Mouse (Mus musculus) forebrain, embryonic 16.5 days (tissue): ENCODE measurements around the gene Zfp239. TPM values are rescaled to one million over a fixed set of nuclear protein-coding genes. Genes with fewer than 3 reads are reported as not detected.

Experiments
- ATAC-seq: fragments of 200-750 bp; cut with Nextera tagmentation; 2 replicates; pipeline ENCODE4 v1.8.0; 2017; ENCODE audit warnings: mild to moderate bottlenecking, moderate library complexity
- H3K27ac ChIP-seq: fragments of 300-500 bp; sonication (generic); 2 replicates; pipeline ENCODE4 v1.5.1; 2014; ENCODE audit warnings: low read length, control low read depth
- H3K27me3 ChIP-seq: fragments of 300-500 bp; sonication (generic); replicated peaks from 2 replicates; pipeline ENCODE4 v1.6.1; 2014; ENCODE audit warnings: low read length; ENCODE audit not compliant: control insufficient read depth, insufficient read depth
- H3K36me3 ChIP-seq: fragments of 300-500 bp; sonication (generic); 2 replicates; pipeline ENCODE4 v1.6.1; 2014; ENCODE audit not compliant: control insufficient read depth, insufficient read depth
- H3K4me1 ChIP-seq: fragments of 300-500 bp; sonication (generic); replicated peaks from 2 replicates; pipeline ENCODE4 v1.6.1; 2014; ENCODE audit warnings: low read length; ENCODE audit not compliant: control insufficient read depth, insufficient read depth
- H3K4me2 ChIP-seq: fragments of 300-500 bp; sonication (generic); 2 replicates; pipeline ENCODE4 v1.6.1; 2014; ENCODE audit warnings: mild to moderate bottlenecking, low read length, control low read depth
- H3K4me3 ChIP-seq: fragments of 300-500 bp; sonication (generic); replicated peaks from 2 replicates; pipeline ENCODE4 v1.5.1; 2014; ENCODE audit warnings: mild to moderate bottlenecking, low read length, control low read depth
- H3K9ac ChIP-seq: fragments of 300-500 bp; sonication (generic); replicated peaks from 2 replicates; pipeline ENCODE4 v1.6.1; 2014; ENCODE audit warnings: low read depth, low read length, control low read depth
- H3K9me3 ChIP-seq: fragments of 300-500 bp; sonication (generic); 2 replicates; pipeline ENCODE4 v1.6.1; 2016; ENCODE audit warnings: low read length; ENCODE audit not compliant: control insufficient read depth
- WGBS: fragments of 180-500 bp; shearing (Covaris S2); extraction: QIAGEN DNeasy Blood & Tissue Kit; methylation state at CpG from one replicate; pipeline ENCODE4 v1.1.7; 2014; 5-methylcytosine and 5-hydroxymethylcytosine counted together
- polyA plus RNA-seq: library from polyadenylated mRNA; unstranded; fragments of >200 nt; fragmentation: Nextera tagmentation; extraction: Ambion mirVana; gene quantifications from 2 replicates; pipeline ENCODE4 v1.2.1, GENCODE M21; 2015

The Zfp239 gene
- polyA plus RNA-seq, 1 experiment from 2014 or later, result 18.0 TPM

DNA sequence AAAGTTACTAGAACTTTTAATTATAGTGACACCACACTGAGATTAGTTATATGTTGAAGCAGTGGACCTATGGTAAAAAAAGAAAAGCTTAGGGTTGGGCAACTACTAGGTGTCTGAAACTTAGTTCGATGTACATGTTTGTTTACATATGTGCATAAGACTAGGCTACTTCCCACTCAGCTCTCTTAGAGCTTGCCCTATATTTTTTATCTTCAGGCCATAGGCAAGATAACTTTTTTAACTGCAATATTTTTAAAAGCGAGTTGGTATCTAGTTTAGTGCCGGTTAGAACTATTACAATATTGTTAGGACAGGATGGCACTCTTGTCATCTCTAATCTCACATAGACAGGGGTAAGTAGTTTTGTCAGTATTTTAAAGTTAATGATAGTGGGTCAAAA is 60.1 kb downstream of the Zfp239 start:
- WGBS, result 96% methylated on average over 3 of the region's 3 CpGs
- Histone ChIP-seq H3K4me1 (peaks cover 15% of the 10 kb centered on the region), H3K27me3 (no peaks in the 10 kb centered on the region), H3K4me3 (no peak overlapping the region), H3K4me2 (no peak overlapping the region), H3K36me3 (peaks cover 8% of the 10 kb centered on the region; the same call in 1 of the 2 replicates), H3K9me3 (no peaks in the 10 kb centered on the region), H3K9ac (no peak overlapping the region), H3K27ac (no peak overlapping the region)
- no peak for ATAC-seq

Other genes with a start within 250 kb of the Zfp239 start
- gene Zfp637, start 20.9 kb upstream of the Zfp239 start, polyA plus RNA-seq, result 208 and 225 TPM in 2 replicates
- gene Hnrnpf, start 38.2 kb downstream of the Zfp239 start, polyA plus RNA-seq, result 366 and 411 TPM in 2 replicates
- 1.5 and 3.5 TPM in 2 replicates for gene Fxyd4, start 75.6 kb downstream of the Zfp239 start, polyA plus RNA-seq
- 4.0 and 7.0 TPM in 2 replicates for gene Rasgef1a, start 149.3 kb downstream of the Zfp239 start, polyA plus RNA-seq